Mouse (Mus musculus): ENCODE results near the gene Pxmp2. TPM values are rescaled to one million over a fixed set of nuclear protein-coding genes. Genes with fewer than 3 reads are reported as not detected.

Pxmp2 gene
- 19.6 and 48.8 TPM in 2 replicates for polyA plus RNA-seq (2012; rRNA removed; ENCODE audit: low replicate concordance)

GRCm38 (mm10) chr5:110285770-110286445 lies at the start of gene Pxmp2, which contains the start of gene Pole:
Gene Pxmp2 (minus strand): TSS chr5:110286186.
Gene Pole (plus strand): TSS chr5:110286306.

DNA sequence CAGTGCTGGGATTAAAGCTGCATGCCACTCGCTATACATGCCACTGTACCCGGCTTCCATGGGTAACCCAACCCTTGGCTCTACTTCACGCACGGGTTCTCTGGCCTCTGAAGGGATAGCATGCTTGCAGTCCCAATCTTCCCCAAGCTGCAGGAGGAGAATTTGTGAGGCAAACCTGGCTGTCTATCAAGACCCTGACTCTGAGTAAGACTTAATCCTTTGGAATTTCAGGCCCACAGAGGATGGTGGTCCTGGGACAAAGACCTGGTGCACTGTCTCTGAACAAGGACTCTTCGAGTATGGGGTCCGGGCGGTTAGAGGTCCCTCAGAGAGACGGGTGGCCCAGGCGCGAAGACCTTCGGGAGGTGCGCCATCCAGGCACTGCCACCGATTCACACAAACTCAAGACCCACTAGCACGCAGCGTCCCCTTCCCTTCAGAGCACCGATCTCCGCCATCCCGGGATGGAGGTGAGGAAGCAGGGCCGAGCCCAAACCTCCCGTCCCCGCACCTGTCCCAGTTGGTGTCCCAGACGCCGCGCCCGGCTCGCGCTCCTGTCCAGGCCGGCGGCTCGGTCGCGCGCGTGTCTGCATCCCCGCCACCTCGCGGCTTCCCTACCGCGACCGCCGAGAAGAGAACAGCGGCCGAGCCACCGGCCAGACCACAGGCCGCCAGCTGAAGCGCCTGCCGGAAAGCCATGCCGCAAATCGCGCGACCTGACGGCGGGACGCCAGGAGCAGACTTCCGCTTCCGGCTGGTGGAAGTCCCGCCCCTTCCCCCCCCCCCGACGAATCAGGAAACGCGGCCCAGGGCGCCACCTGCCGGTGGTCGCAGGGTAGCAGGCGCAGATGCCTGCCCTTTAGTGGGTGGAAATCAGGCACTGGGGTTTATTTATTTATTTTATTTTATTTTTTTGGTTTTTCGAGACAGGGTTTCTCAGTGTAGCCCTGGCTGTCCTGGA lies 16.6 kb downstream of the Pxmp2 start, which contains the start of gene Pgam5:
Gene Pgam5, minus strand, starts transcription at position 773 of the 961 bp plus-strand sequence.

DNA sequence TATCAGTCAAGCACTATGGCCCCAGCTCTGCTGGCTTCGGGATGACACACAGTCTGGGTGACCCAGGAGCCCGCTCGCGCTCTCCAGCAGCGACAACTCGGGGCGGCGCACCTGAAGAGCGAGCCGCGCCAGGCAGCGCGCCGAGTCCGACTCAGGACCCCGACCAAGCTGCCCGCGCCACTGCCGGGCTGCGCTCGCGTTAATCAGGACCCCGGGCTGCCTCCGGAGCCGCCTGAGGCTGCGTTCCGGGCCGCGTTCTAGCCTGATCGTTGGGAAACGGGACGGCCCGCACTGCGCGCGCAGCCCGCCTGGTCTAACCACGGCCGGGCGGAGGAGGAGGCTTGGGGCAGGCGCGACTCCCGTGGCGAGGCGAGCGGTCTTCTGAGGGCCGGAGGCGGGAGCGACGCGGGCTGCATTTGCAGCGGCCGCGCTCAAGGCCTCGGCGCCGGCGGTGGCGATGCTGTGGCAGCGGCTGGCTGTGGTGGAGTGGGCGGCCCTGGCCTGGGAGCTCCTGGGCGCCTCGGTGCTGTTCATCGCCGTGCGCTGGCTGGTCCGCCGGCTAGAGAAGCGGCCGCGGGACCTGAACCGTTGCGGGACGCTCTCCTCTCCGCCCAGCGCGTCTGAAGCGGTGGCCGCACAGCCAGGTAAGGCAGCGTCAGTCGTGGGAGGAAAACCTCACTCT lies 55.1 kb downstream of the Pxmp2 start, which contains the start of gene Ankle2:
Gene Ankle2, plus strand, starts transcription at position 225 of the 682 bp plus-strand sequence.

Other genes starting within 250 kb of the Pxmp2 start
- 0.23 and 0.86 TPM in 2 replicates for gene Gm17655, start 213.7 kb downstream of the Pxmp2 start, polyA plus RNA-seq (2012; rRNA removed; ENCODE audit: low replicate concordance)
- 0.21 and 0.27 TPM in 2 replicates for gene Gm35315, start 191.8 kb downstream of the Pxmp2 start, polyA plus RNA-seq (2012; rRNA removed; ENCODE audit: low replicate concordance)
- 0.07 and 0.40 TPM in 2 replicates for gene Plcxd1, start 186.2 kb downstream of the Pxmp2 start, polyA plus RNA-seq (2012; rRNA removed; ENCODE audit: low replicate concordance)
- 70.9 and 137 TPM in 2 replicates for gene Gtpbp6, start 178.0 kb downstream of the Pxmp2 start, polyA plus RNA-seq (2012; rRNA removed; ENCODE audit: low replicate concordance)
- gene Zfp605, start 176.1 kb downstream of the Pxmp2 start, polyA plus RNA-seq (2012; rRNA removed; ENCODE audit: low replicate concordance), result 0.92 and 1.3 TPM in 2 replicates
- 28.4 and 39.8 TPM in 2 replicates for gene Chfr, start 150.3 kb downstream of the Pxmp2 start, polyA plus RNA-seq (2012; rRNA removed; ENCODE audit: low replicate concordance)
- 11.2 and 13.7 TPM in 2 replicates for gene Golga3, start 109.5 kb downstream of the Pxmp2 start, polyA plus RNA-seq (2012; rRNA removed; ENCODE audit: low replicate concordance)
- 10.1 and 16.1 TPM in 2 replicates for gene Ankle2, start 55.2 kb downstream of the Pxmp2 start, polyA plus RNA-seq (2012; rRNA removed; ENCODE audit: low replicate concordance)
- 24.5 and 35.1 TPM in 2 replicates for gene Pgam5, start 16.3 kb downstream of the Pxmp2 start, polyA plus RNA-seq (2012; rRNA removed; ENCODE audit: low replicate concordance)
- 3.6 and 11.5 TPM in 2 replicates for gene Pole, start 120 bp upstream of the Pxmp2 start, polyA plus RNA-seq (2012; rRNA removed; ENCODE audit: low replicate concordance)
- 0.46 and 4.0 TPM in 2 replicates for gene P2rx2, start 57.0 kb upstream of the Pxmp2 start, polyA plus RNA-seq (2012; rRNA removed; ENCODE audit: low replicate concordance)
- 0.18 TPM in 1 of 2 replicates, not detected in the other for gene Lrcol1, start 58.5 kb upstream of the Pxmp2 start, polyA plus RNA-seq (2012; rRNA removed; ENCODE audit: low replicate concordance)
- gene Fbrsl1, start 162.3 kb upstream of the Pxmp2 start, polyA plus RNA-seq (2012; rRNA removed; ENCODE audit: low replicate concordance), result 25.8 and 48.2 TPM in 2 replicates

Data from subcutaneous adipose tissue, adult 2 months (tissue).